Mouse (Mus musculus) thymus, postnatal 0 days (tissue): ENCODE results near the gene Aox2. TPM values are rescaled to one million over a fixed set of nuclear protein-coding genes. Genes with fewer than 3 reads are reported as not detected.

Experiments
- DNase-seq: peaks from one replicate; pipeline ENCODE4 v3.0.0-alpha.2; 2015; ENCODE audit warnings: low spot score
- polyA plus RNA-seq: library from polyadenylated mRNA; unstranded; fragments of >200 nt; fragmentation: Nextera tagmentation; extraction: Ambion mirVana; gene quantifications from 2 replicates; pipeline ENCODE4 v1.2.1, GENCODE M21; 2015

Aox2 gene
- polyA plus RNA-seq, 1 experiment from 2014 or later, result 0.14 TPM

DNA sequence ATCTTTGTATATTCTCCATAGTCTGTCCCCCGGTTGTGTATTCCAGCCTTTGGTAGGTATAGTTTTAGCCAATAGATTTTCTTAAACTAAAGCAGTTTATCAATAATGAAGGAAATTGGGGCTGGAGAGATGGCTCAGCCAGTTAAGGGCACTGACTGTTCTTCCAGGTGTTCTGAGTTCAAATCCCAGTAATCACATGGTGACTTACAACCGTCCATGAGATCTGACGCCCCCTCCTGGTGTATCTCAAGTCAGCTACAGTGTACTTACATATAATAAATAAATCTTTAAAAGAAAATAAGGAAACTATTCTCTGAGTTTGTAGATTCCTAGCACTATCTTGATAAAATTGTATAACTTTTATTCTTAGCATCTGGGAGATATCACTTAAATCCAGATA lies 117.2 kb downstream of the Aox2 start:
- no peak for DNase-seq

GRCm38 (mm10) chr1:58396179-58396578 lies 118.1 kb downstream of the Aox2 start:
- no peak for DNase-seq

DNA sequence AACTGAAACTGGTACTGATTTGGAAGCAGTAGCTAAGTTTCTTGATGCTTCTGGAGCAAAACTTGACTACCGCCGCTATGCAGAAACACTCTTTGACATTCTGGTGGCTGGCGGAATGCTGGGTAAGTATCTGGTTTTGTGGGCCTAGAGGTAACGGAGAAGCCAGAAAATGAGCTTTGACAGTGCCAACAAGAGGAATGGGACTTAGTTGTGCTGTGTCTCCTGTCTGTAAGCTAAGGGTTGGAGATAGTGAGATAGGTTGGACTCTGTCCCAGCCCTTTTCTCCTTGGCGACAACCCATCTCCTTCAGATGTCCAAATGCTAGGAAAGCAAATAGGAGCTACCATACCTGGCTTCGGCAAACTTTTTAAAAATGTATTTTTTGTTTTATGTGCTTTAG lies 119.6 kb downstream of the Aox2 start:
- no peak for DNase-seq

- no peak for DNase-seq
These were observed 123.3 kb downstream of the Aox2 start for GRCm38 (mm10) chr1:58401396-58401795.

- no peak for DNase-seq
These were observed 125.6 kb downstream of the Aox2 start for GRCm38 (mm10) chr1:58403745-58404144.

- DNase-seq, result no peak
These were observed 129.2 kb downstream of the Aox2 start for GRCm38 (mm10) chr1:58407321-58407720.

DNA sequence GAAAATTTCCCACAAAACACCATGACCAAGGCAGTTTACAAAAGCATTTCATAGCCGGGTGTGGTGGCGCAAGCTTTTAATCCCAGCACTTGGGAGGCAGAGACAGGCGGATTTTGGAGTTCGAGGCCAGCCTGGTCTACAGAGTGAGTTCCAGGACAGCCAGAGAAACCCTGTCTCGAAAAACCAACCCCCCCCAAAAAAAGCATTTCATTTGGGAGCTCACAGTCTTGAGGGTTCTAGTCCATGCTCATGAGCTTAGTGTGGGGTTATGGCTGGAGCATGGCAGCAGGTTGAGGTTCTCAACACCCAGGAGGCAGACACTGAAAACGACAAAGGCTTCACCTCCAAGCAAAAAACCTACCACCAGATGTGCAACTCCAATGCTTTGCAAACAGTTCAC lies 130.0 kb downstream of the Aox2 start:
- DNase-seq, result no peak

DNA sequence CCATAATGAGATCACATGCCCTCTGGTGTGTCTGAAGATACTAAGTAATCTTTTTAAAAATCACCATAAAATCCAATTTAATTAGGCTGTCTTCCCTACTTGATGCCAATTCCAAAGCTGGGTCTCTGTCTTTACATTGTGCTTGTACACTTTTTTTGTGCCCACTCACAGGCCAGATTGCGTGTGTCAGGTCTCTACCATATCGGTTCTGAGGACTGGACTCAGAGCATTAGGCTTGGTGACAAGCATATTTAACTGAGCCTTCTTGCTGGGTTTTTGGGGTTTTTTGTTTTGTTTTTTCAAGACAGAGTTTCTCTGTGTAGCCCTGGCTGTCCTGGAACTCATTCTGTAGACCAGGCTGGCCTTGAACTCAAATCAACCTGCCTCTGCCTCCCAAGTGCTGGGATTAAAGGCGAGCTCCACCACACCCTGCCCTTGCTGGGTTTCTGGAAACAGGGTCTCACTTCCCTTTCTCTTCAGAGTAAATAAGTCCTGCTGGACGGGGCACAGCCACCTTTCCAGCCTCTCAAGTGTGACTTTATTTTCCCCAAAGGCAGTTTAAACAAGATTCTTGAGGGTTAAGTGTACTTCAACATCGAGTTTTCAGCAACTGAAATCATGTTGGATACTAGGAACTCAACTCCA lies 131.5 kb downstream of the Aox2 start:
- no peak for DNase-seq

GRCm38 (mm10) chr1:58410198-58410588 lies 132.1 kb downstream of the Aox2 start:
- DNase-seq, result no peak

GRCm38 (mm10) chr1:58410776-58411175 lies 132.7 kb downstream of the Aox2 start:
- DNase-seq, result no peak

- peak; percentile 17 for DNase-seq
These were observed 137.3 kb downstream of the Aox2 start for GRCm38 (mm10) chr1:58415442-58415841.

- DNase-seq, result no peak
These were observed 137.9 kb downstream of the Aox2 start for GRCm38 (mm10) chr1:58416048-58416447.

GRCm38 (mm10) chr1:58420032-58420431 lies 141.9 kb downstream of the Aox2 start:
- no peak for DNase-seq

DNA sequence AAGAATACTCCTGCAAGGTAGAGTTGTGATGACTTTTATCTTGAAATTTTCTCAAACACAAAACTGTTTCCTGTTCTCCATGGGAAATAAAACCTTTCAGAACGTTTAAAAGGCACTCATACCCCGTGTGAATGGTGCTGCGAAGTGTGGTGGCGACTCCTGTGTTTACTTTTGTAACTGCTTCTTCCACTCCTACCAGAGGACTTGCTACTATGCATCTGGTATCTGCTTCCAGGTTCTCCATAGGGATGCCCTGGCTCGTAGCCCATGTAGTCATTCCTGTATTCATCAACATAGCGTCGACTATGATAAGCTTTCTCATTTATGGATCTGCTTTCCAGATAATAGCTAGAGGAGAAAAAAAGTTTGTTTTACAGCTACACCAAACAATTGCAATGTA lies 142.8 kb downstream of the Aox2 start:
- no peak for DNase-seq

GRCm38 (mm10) chr1:58422879-58423278 lies 144.8 kb downstream of the Aox2 start:
- DNase-seq, result peak; percentile 79

- peak; percentile 94 for DNase-seq
These were observed 145.5 kb downstream of the Aox2 start, which contains the start of gene Clk1 for GRCm38 (mm10) chr1:58423371-58424248. Gene Clk1, minus strand, starts transcription at chr1:58424066.

DNA sequence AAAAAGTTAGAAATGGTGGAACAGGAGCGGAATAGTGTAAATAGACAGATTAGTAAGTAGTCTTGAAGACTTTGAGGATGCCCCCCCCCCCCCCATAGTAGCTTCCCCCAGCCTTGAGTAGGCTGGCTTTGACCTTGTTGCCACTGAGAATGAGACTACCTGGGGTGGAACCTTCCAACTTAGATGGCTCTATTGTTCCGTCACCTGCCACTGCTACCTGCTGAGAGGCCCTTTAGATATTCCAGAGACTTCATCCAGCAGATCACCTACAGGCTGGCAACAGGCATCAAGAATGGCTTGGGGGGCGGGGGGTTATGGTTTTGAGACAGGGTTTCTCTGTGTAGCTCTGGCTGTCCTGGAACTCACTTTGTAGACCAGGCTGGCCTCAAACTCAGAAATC lies 146.4 kb downstream of the Aox2 start:
- DNase-seq, result no peak

Other genes with a start within 250 kb of the Aox2 start
- 0.51 and 0.57 TPM in 2 replicates for gene Aox1, start 248.4 kb upstream of the Aox2 start, polyA plus RNA-seq
- 0.18 and 0.30 TPM in 2 replicates for gene Aox3, start 165.2 kb upstream of the Aox2 start, polyA plus RNA-seq
- 0.91 and 1.2 TPM in 2 replicates for gene Aox4, start 67.9 kb upstream of the Aox2 start, polyA plus RNA-seq
- gene Bzw1, start 114.6 kb downstream of the Aox2 start, polyA plus RNA-seq, result 437 and 440 TPM in 2 replicates
- 239 and 257 TPM in 2 replicates for gene Clk1, start 145.7 kb downstream of the Aox2 start, polyA plus RNA-seq
- gene Nif3l1, start 166.8 kb downstream of the Aox2 start, polyA plus RNA-seq, result 25.6 and 25.7 TPM in 2 replicates
- 68.1 and 78.5 TPM in 2 replicates for gene Ppil3, start 167.2 kb downstream of the Aox2 start, polyA plus RNA-seq
- 32.9 and 36.5 TPM in 2 replicates for gene Orc2, start 226.8 kb downstream of the Aox2 start, polyA plus RNA-seq